Mouse (Mus musculus) thymus, adult 2 months (tissue): Measurements from ENCODE around the gene 4930558K02Rik. TPM values are rescaled to one million over a fixed set of nuclear protein-coding genes. Genes with fewer than 3 reads are reported as not detected.

Source experiments
- DNase-seq: peaks from one replicate; pipeline ENCODE4 v3.0.0; 2021
- H3K27ac ChIP-seq: fragments of 200-500 bp; 2 replicates; pipeline ENCODE4 v1.5.1; 2012; ENCODE audit warnings: low read length, control low read depth; ENCODE audit not compliant: control insufficient read depth, insufficient read depth
- H3K27me3 ChIP-seq: fragments of 200-500 bp; 2 replicates; pipeline ENCODE4 v1.6.1; 2012; ENCODE audit warnings: mild to moderate bottlenecking, low read length, moderate library complexity, mixed read lengths; ENCODE audit not compliant: control insufficient read depth, insufficient read depth
- H3K36me3 ChIP-seq: fragments of 200-500 bp; 2 replicates; pipeline ENCODE4 v1.6.1; 2012; ENCODE audit warnings: mild to moderate bottlenecking, low read length, moderate library complexity; ENCODE audit not compliant: control insufficient read depth, insufficient read depth
- H3K4me1 ChIP-seq: fragments of 200-500 bp; replicated peaks from 2 replicates; pipeline ENCODE4 v1.6.1; 2012; ENCODE audit warnings: low read length; ENCODE audit not compliant: control insufficient read depth, insufficient read depth
- H3K4me3 ChIP-seq: fragments of 200-500 bp; 2 replicates; pipeline ENCODE4 v1.5.1; 2012; ENCODE audit warnings: mild to moderate bottlenecking, low read length, control low read depth, moderate library complexity; ENCODE audit not compliant: control insufficient read depth, insufficient read depth
- CTCF ChIP-seq: fragments of 200-500 bp; IDR thresholded peaks from 2 replicates; pipeline ENCODE4 v1.5.1; 2012; ENCODE audit warnings: mild to moderate bottlenecking, control low read depth, low read length, moderate library complexity, borderline replicate concordance; ENCODE audit not compliant: control insufficient read depth, poor library complexity, insufficient read depth; ENCODE audit errors: extremely low read depth
- POLR2A ChIP-seq: fragments of 200-500 bp; IDR thresholded peaks from 2 replicates; pipeline ENCODE4 v1.6.1; 2012; ENCODE audit warnings: mild to moderate bottlenecking, low read length, control low read depth, moderate library complexity; ENCODE audit not compliant: control insufficient read depth, poor library complexity, insufficient read depth; ENCODE audit errors: extremely low read depth
- WGBS: fragments of 180-500 bp; shearing (Covaris S2); methylation state at CpG from one replicate; pipeline ENCODE4 v1.1.7; 2018; 5-methylcytosine and 5-hydroxymethylcytosine counted together
- polyA plus RNA-seq: library from polyadenylated mRNA; depleted of rRNA; stranded (reverse); fragments of >200 nt; gene quantifications from 2 replicates; pipeline ENCODE4 v1.2.3, GENCODE M21; 2012

4930558K02Rik gene
- polyA plus RNA-seq, 1 experiment: not detected

DNA sequence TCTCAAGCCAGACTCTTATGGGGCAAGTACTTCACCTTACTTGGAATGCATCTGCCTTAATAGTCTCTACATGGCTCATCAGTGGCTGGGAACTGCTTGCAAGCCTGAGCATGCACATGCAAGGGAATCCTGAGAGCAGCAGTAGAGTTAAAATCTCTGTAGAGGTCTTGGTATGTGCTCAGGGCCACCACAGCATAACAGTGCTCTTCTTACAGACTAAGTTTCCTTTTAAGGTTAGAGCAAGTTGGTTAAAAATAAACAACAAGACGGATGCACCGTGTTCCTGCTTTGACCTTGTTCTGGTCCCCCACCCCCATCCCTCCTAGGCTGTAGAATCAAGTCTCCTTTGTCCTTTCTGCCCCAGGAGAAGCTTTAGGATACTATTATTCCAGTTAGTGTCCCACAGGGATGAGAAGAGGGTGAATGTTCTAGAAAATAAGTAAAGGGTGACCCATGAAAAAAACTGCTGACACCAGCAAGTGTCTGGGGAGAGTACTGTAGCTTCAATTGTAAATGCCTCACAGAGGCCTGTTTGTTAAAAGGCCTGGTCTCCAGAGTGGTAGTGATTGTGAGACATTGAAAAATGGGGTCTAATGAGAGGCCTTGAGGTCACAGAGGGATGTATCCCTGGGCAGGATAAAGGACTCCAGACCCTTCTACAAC, 71.5 kb downstream of the 4930558K02Rik start:
- Histone ChIP-seq H3K36me3 (no peaks in the 10 kb centered on the region), H3K4me3 (no peak overlapping the region), H3K27ac (peak overlapping the region; percentile 65; the same call in 1 of the 2 replicates), H3K27me3 (no peaks in the 10 kb centered on the region), H3K4me1 (no peaks in the 10 kb centered on the region)
- TF ChIP-seq CTCF (no peak), POLR2A (no peak)
- 15% methylated on average over 2 of the region's 2 CpGs for WGBS
- DNase-seq: no peak

- H3K4me1 ChIP-seq: no peaks in the 10 kb centered on the region
These were observed 72.3 kb downstream of the 4930558K02Rik start for GRCm38 (mm10) chr1:161907111-161907510.

GRCm38 (mm10) chr1:161902692-161903452, 76.6 kb downstream of the 4930558K02Rik start:
- no peak overlapping the region for H3K4me3 ChIP-seq
- no peak for TF ChIP-seq POLR2A
- TF ChIP-seq CTCF: no peak
- DNase-seq: no peak
- H3K27me3 ChIP-seq: no peaks in the 10 kb centered on the region
- no peaks in the 10 kb centered on the region for H3K36me3 ChIP-seq
- no peaks in the 10 kb centered on the region for H3K4me1 ChIP-seq
- no peak overlapping the region for H3K27ac ChIP-seq
- 86% methylated on average over 9 of the region's 9 CpGs for WGBS

More at GRCm38 (mm10) chr1:161907111-161907510, 72.3 kb downstream of the 4930558K02Rik start:
- TF ChIP-seq POLR2A: no peak
- no peak for TF ChIP-seq CTCF
- no peak for DNase-seq
- H3K27me3 ChIP-seq: no peaks in the 10 kb centered on the region
- WGBS: 88% methylated on average over 4 of the region's 4 CpGs
- no peaks in the 10 kb centered on the region for H3K36me3 ChIP-seq
- no peak overlapping the region for H3K27ac ChIP-seq
- H3K4me3 ChIP-seq: no peak overlapping the region

- Histone ChIP-seq H3K4me1 (peaks cover 3% of the 10 kb centered on the region), H3K4me3 (no peak overlapping the region), H3K27ac (no peak overlapping the region), H3K36me3 (no peaks in the 10 kb centered on the region), H3K27me3 (no peaks in the 10 kb centered on the region)
- WGBS: 56% methylated on average over 2 of the region's 2 CpGs
- no peak for DNase-seq
- TF ChIP-seq POLR2A: no peak
These were observed 79.3 kb downstream of the 4930558K02Rik start for GRCm38 (mm10) chr1:161900129-161900528.

DNA sequence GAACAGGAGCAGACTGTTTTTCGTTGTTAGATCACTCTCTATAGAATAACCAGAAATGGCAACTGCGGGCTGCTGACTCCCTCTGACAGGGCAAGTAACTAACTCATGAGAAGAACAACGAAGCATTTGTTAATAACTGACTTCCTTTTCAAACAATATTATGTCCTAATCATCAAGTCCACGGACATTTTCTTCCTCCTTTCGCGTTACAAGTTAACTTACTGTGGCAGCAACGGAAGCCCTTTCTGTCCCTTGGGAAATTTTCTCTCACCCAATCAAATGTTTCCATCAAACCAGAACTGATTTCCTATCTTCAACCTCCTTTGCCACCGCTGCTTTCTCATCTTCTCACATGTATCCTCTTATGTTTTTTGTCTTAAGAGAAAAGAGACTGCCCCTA, 82.2 kb downstream of the 4930558K02Rik start:
- TF ChIP-seq CTCF (no peak), POLR2A (no peak)
- H3K27me3 ChIP-seq: no peaks in the 10 kb centered on the region
- no peak for DNase-seq
- no peaks in the 10 kb centered on the region for H3K36me3 ChIP-seq
- WGBS: 91% methylated on average over 8 of the region's 8 CpGs
- no peak overlapping the region for H3K27ac ChIP-seq
- no peak overlapping the region for H3K4me3 ChIP-seq
- H3K4me1 ChIP-seq: peaks cover 11% of the 10 kb centered on the region

GRCm38 (mm10) chr1:161896130-161896529, 83.3 kb downstream of the 4930558K02Rik start:
- H3K4me1 ChIP-seq: peaks cover 11% of the 10 kb centered on the region
- H3K4me3 ChIP-seq: no peak overlapping the region
- no peak overlapping the region for H3K27ac ChIP-seq
- 59% methylated on average over 10 of the region's 10 CpGs for WGBS
- no peaks in the 10 kb centered on the region for H3K36me3 ChIP-seq
- no peaks in the 10 kb centered on the region for H3K27me3 ChIP-seq
- DNase-seq: no peak
- no peak for TF ChIP-seq POLR2A
- TF ChIP-seq CTCF: no peak

DNA sequence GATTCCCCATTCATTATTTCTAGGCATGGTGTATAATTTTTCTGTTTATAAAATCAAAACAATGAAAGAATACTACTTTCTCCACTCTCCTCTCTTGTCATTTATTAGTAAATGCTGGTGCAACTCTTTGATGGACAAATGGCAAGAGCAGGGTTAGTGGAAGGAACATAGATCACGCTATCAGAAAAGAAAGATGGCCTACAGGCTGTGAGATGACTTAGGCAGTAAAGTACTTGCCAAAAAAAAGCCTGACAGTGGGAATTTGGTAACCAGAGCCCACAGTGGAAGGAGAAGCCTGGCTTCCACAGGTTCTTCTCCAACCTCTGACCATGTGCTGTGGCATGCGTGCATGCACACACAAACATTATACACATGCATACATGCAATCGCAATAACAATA, 84.4 kb downstream of the 4930558K02Rik start:
- Histone ChIP-seq H3K27me3 (no peaks in the 10 kb centered on the region), H3K4me3 (no peak overlapping the region), H3K27ac (no peak overlapping the region), H3K36me3 (no peaks in the 10 kb centered on the region), H3K4me1 (peaks cover 11% of the 10 kb centered on the region)
- WGBS: 96% methylated on average over 3 of the region's 3 CpGs
- TF ChIP-seq POLR2A: no peak
- TF ChIP-seq CTCF: no peak
- DNase-seq: no peak
